Mouse (Mus musculus): ENCODE data around the gene Fscn2.
"Not testable (repeated sequence)": the region's sequence is repeated elsewhere in the genome, so short reads cannot be mapped to it uniquely, and the experiment has no call there.

Gene Fscn2

GRCm38 (mm10) chr11:120346383-120347034 lies 14.8 kb upstream of the Fscn2 start:
- not testable (repeated sequence) for DNase-seq

- peak; percentile 50 for DNase-seq
Measured at GRCm38 (mm10) chr11:120347301-120347700, 14.0 kb upstream of the Fscn2 start.

DNA sequence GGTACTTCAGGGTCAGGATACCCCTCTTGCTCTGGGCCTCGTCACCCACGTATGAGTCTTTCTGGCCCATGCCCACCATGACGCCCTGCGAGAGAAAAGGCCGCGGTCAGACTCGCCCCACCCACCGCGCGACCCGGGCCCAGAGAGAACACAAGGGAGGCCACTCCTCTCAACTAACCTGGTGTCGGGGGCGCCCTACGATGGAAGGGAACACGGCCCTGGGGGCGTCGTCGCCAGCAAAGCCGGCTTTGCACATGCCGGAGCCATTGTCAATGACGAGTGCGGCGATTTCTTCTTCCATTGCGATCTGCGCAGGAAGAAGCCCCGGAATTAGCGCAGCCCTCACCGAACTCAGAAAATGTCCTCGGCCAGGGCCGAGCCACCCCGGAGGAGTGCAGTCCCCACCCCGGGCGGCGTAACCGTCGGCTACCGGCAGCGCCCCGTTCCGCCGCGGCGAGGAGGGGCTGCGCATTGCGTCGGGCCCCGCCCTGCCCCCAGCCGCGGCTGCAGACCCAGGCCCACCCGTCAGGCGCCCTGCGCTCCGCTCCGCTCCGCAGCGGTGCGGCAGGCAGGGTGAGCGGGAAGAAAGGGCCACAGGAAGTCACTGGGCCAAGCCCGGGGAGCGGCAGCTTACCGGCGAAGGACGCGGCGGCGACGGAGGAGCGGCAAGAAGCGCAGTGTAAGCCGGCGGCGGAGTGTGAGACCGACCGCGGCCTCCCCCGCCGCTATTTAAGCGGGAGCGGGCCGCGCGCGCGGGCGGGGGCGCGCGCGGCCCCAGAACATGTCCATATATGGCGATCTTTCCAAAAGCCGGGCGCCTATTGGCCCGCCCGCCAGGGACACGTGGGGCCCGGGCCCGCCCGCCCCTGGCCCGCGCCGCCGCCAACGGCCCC lies 13.3 kb upstream of the Fscn2 start, which contains the start of gene Actg1:
Actg1 (minus strand) TSS at position 752 of the 893 bp plus-strand sequence.
- DNase-seq = peak; percentile 89

DNA sequence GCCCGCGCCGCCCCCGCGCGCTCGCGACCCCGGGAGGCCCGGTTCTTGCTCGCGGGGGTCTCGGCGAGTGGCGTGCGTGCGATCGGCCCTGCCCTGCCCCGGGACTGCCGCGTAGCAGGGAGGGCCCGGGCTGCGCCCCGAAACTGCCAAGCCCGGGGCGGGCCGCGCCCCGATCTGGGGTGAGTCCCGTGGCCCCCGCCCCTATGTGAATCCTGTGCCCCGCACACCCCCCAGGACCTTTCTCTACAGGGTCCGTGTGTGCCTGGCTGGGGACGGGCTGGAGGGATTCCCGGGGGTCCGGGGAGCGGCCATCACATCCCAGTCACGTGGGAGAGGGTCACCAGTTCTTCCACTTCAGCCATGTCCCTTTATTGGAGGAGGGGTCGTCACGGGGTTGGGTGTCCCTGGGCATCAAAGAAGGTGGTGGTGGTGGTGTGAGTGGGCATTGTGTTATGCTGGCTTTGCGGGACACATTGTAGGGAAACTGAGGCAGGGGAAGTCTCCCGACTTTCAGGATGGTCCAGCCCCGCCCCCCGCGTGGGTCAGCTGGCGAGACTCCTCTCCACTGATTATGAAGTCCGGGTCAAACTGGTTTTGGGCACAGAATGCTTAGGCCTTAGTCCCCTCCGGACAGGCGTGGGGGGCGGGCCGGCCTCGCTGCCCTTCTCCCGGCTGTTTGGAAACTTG lies 12.5 kb upstream of the Fscn2 start:
- peak; percentile 70 for DNase-seq

GRCm38 (mm10) chr11:120349371-120349985 lies 11.9 kb upstream of the Fscn2 start:
- no peak for DNase-seq

DNA sequence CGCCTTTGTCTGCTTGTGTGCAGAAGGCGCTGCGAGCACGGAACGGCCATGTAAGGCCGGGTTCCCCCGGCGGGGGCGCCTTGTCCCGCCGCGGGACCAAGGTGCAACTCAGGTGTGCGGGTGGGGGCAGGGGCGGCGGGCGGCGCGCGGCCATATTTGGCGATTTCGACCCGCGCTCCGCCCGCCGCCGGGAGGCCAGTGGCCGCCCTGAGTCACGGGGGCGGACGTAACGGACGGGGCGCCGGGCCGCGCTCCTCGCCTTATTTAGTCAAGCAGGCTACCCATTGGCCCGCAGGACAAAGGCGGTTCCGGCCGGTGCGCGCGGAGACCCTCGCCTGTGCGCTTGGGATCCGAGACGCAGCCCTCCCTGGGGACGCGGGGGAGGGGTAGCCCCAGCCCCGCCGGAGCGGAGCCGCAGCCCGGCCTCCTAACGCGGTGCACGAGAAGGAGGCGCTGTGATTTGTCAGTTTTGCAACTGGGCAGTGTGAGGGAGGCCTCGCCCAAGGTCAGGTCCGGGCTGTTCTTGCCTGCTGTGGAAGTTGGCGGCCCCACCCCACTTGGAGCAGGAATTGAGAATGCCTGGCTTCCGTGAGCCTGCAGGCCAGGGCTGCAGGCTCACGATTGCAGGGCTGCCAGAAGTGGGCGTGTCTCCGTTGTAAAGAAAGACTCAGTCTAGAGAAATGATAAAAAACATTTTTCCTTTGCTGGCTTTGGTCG lies 11.2 kb upstream of the Fscn2 start:
- DNase-seq = peak; percentile 74

DNA sequence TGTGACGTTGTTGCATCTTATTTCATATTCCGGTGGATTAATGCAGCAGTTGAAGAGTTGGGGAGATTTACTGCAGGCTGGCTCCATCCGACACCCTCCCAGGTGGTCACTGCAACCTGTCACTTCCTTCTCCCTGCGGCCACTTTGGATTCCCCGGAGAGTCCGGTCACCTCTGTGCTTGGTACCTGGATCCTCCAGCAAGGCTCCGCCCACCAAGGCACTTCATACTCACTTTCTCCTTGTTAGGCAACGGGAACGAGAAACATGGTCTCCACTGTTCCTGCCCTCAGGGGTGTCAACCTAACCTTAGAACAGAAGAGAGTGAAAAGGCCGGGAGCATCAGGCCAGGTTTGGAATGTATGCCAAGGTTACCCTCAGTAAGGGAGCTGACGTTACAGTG lies 10.6 kb upstream of the Fscn2 start:
- DNase-seq = peak; percentile 38

- peak; percentile 14 for DNase-seq
Measured at GRCm38 (mm10) chr11:120351250-120352092, 9.9 kb upstream of the Fscn2 start.

DNA sequence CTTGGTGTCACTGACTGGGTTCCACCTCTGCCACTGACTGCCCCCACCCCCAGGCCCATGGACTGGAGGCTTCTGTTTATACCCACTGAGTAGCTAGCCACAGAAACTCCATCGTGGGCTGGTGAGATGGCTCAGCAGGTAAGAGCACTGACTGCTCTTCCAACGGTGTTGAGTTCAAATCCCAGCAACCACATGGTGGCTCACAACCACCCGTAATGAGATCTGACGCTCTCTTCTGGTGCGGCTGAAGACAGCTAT lies 9.3 kb upstream of the Fscn2 start:
- not testable (repeated sequence) for DNase-seq

- peak; percentile 24 for DNase-seq
Measured at GRCm38 (mm10) chr11:120352571-120353290, 8.6 kb upstream of the Fscn2 start.

GRCm38 (mm10) chr11:120353500-120354303 lies 7.6 kb upstream of the Fscn2 start:
- DNase-seq = peak; percentile 88

GRCm38 (mm10) chr11:120354304-120355276 lies 6.7 kb upstream of the Fscn2 start:
- DNase-seq = peak; percentile 8

DNA sequence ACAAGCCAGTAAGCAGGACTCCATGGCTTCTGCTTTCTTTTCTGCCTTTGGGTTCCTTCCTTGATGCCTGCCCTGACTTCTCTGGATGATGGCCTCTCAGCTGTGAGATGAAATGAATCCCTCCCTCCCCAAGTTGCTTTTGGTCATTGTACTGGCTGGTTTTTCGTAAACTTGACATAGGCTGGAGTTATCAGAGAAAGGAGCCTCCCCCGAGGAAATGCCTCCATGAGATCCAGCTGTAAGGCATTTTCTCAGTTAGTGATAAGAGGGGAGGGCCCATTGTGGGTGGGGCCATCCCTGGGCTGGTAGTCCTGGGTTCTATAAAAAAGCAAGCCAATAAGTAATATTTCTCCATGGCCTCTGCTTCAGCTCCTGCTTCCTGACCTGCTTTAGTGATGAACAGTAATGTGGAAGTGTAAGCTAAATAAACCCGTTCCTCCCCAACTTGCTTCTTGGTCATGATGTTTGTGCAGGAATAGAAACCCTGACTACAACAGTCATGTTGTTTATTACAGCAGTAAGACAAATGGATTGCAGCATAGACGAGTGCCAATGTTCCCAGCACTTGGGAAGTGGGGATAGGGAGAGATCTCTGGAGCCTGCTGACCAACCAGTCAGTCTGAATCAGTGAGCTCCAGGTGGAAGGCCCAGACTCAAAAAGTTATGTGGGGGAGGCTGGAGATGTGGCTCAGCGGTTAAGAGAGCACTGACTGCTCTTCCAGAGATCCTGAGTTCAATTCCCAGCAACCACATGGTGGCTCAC lies 5.9 kb upstream of the Fscn2 start:
- DNase-seq = no peak

GRCm38 (mm10) chr11:120356319-120356840 lies 5.0 kb upstream of the Fscn2 start:
- no peak for DNase-seq

DNA sequence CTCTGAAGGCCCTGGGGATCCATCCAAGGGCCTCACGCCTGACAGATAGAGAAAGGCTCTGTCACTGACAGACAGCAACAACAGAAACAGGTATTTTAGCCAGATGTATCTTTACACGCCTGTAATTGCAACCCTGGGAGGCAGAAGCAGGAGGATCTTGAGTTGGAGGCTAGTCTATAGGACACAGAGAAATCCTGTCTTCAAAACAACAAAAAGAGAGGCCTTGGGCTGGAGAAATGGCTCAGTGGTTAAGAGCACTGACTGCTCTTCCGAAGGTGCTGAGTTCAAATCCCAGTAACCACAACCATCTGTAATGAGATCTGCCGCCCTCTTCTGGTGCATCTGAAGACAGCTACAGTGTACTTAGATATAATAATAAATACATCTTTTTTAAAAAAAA lies 4.4 kb upstream of the Fscn2 start:
- no peak for DNase-seq

DNA sequence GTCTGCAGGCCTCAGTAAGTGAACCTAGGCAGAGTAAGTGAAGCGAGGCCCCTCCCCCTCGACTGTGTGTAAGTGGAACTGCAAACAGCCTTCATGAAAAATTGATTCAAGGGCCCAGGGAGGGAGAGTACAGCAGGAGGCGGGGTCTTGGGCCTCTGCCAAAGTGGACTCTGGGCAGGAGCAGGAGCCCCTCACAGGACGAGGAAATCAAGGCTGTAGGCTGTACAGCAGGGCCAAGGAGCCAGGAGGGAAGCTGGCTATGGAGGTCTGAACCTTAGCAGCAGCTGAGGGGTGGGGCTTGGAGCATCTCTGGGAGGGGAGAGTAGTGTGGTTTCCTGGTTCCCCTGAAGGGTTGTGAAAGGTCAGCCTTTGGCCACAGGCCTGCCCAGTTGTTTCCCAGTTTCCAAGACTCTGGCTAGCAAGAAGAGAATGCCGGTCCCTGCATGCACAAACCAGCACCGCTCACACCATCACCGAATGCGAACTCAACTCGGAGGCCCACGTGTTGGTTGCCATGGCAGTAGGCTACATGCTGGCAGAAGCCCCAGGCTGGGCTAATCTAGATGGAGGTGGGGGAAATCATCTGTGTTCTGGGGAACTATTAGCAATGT lies 3.4 kb upstream of the Fscn2 start:
- no peak for DNase-seq

DNA sequence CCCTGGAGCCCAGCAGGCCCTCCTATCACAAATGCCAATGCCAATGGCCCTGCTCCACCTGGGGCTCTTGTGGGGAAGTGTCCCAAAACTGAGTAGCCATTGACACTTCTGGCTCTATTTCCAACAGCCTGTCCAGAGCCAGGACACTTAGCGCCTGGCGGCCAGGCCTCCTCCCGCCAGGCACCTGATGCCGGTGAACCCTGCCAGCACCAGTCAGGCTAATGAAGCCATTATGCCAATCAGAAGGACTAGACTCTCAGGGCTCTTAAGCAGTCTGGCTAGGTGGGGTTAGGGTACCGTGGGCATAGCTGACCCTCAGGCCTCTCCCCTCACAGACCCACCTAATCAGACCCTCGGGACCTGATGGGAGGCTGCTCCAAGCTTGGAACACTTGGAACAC lies 1.9 kb upstream of the Fscn2 start:
- DNase-seq = no peak
